Mouse (Mus musculus) left cerebral cortex, adult 2 months (tissue): ENCODE measurements around the gene Trpv4. TPM values are rescaled to one million over a fixed set of nuclear protein-coding genes. Genes with fewer than 3 reads are reported as not detected.

Experiments used
- DNase-seq, 2 experiments: peaks; one replicate each; pipeline ENCODE4 v3.0.0; 2021 to 2022; ENCODE audit warnings: low spot score in 2 of 2, mixed read lengths in 1 of 2; ENCODE audit errors: extremely low spot score in 1 of 2
- H3K27ac ChIP-seq: fragments of 200-600 bp; 2 replicates; pipeline ENCODE4 v1.8.1; 2022
- H3K4me3 ChIP-seq: fragments of 200-600 bp; 2 replicates; pipeline ENCODE4 v1.8.1; 2022
- CTCF ChIP-seq: fragments of 200-600 bp; IDR thresholded peaks from 2 replicates; pipeline ENCODE4 v1.8.1; 2022; ENCODE audit warnings: antibody characterized with exemption, mild to moderate bottlenecking, moderate library complexity
- intact Hi-C: fragments of 180-260 bp; cut with DNase I; formaldehyde crosslinking; loops from one replicate; pipeline ENCODE4 v1.15.1; 2025
- total RNA-seq, 2 experiments: library from RNA; stranded (reverse); gene quantifications; 2 replicates each; pipeline ENCODE4 v1.2.3; 2021

Gene Trpv4
- total RNA-seq, 2 experiments from 2014 or later: 1.8 to 2.2 TPM

DNA sequence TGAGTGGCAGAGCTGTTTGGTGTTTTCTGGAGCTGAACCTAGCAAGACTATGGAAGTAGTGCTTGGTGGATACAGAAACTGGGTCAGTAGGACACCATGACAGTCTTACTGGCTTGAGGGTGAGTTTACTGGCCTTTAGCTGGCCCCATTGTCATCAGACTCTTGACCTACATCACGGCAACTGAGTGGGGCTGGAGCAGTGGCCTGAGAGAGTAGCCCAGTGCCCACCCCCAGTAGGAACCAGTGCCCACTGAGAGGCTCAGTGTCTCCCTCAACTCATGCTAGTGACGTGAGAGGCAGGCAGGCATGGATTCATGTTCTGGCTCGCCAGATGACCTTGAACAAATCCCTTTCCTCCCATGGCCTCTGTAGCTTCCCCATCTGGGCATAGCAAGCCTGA is 75.2 kb downstream of the Trpv4 start:
- intact Hi-C loops: no loop called here
- no peak overlapping the region for H3K4me3 ChIP-seq
- no peak overlapping the region for H3K27ac ChIP-seq
- TF ChIP-seq CTCF: no peak
- DNase-seq: no peak

DNA sequence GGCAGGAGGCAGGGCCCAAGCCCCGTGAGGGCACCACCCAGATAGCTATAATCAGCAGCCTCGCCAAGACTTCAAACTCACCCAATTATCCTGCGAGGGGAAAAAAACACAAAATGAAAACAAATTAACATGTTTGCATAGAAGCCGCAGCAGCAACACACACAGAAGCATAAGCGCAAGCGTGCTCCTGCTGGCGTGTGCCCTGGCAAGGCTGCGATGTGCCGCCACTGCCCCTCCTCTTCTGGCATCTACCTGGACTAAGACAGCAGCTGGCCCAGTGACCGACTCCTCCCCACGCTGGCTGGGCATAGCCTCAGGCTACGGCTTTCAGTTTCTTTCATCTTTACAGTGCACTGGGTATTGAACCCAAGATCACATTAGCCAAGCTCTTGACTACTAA is 76.7 kb downstream of the Trpv4 start:
- intact Hi-C loops: no loop called here
- TF ChIP-seq CTCF: no peak
- Histone ChIP-seq H3K4me3 (no peak overlapping the region), H3K27ac (no peak overlapping the region)
- DNase-seq: no peak

DNA sequence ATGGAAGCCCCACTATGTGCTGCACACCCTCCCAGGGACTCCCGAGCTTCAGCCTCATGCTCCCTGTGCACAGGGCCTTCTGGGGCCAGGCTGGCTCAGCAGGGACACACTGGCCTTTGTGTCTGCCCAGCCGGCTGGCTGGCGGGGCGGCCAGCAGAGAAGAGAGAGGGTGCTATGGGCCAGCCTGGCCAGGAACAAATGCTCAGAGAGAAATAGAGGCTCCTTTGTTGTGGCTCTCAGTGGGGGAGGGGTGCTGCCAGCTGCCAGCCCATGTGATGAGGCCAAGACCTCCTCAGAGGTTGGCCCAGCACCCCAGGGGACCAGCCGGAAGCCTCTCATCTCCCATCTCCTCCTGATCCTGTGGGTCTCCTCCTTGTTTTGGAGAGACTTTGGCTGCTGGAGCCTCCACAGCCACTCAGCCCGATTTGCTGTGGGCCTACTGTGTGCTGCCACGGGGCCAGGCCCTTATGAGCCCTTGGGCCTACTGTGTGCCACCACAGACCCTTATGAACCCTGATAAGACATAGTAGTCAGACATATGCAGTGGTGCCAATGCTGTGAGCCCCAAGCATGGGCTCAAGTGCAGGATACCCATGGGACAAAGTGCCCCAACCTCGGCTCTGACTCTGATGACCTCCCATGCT is 78.4 kb downstream of the Trpv4 start:
- H3K27ac ChIP-seq: no peak overlapping the region
- peak in 1 of 2 experiments; percentile 65 for DNase-seq
- H3K4me3 ChIP-seq: no peak overlapping the region
- TF ChIP-seq CTCF: no peak
- intact Hi-C loops: no loop called here

DNA sequence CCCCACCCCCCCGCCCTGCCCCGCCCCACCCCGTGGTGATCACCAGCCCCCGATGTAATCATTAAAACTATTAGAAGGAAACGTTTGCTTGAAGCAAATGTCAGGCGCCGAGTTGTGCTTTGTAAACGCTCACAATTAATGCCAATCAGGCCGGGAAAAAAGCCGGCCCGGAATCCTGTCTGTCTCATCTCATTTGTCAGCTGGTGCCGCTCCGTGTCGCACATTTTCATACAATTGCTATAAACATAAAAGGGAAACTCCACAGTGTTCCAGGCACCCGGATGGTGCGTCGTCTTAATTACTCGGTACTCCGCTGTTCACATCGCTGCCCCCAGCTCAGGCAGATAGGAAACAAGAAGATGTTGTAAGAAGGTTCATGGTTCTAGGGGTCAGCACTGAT is 79.9 kb downstream of the Trpv4 start:
- Histone ChIP-seq H3K4me3 (no peak overlapping the region), H3K27ac (no peak overlapping the region)
- TF ChIP-seq CTCF: no peak
- no peak for DNase-seq
- intact Hi-C loops: no loop called here

DNA sequence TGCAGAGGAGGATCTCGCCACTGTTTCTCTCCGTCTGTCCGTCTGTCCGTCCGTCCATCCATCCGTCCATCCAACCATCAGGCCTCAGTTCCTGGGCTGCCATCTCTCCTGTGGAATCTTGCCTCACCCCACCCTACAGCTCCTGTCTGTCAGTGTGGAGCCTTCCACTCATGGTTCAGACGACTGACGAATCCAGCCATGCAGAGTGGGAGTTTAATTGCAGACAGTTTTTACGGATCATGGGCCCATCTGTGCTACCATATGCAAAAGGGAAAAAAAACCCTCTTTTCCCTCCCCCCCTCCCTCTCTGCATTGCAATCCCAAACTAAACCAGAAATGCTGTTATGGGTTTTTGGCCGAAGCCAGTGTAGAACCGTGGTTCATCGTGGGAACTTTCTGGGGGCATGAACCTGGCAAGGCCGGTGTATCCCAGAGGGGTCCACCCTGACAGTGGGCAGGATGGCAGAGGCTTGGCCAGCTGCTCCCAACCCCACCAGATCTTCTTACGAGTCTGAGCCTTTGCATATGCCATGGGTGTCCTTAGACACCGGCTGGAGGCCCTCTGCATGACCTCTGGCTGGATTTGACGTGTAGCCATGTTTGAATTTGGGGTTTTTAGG is 82.1 kb downstream of the Trpv4 start:
- no peak overlapping the region for H3K27ac ChIP-seq
- no peak overlapping the region for H3K4me3 ChIP-seq
- no peak for DNase-seq
- TF ChIP-seq CTCF: no peak
- intact Hi-C loops: no loop called here

DNA sequence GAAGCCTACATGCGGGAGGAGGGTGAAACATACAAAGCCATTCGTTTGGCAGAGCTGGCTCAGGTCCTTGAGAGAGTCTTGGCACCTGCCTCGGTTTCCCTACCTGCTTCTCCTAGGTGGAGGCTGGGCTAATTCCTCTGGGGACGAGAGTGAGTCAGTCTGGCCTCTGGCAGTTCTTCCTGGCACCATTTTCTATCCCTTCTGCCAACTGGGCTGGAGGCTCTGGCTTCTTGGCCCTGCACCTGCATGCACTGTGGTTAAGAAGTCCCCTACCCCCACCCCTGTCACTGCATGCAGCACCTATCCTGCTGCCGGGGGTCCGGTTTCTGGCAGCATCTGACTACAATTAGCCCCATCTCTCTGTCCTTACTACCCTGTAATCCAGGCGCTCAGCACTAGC is 82.7 kb downstream of the Trpv4 start:
- H3K27ac ChIP-seq: no peak overlapping the region; the same call in 1 of the 2 replicates
- DNase-seq: no peak
- no peak overlapping the region for H3K4me3 ChIP-seq
- no peak for TF ChIP-seq CTCF
- intact Hi-C loops: no loop called here

DNA sequence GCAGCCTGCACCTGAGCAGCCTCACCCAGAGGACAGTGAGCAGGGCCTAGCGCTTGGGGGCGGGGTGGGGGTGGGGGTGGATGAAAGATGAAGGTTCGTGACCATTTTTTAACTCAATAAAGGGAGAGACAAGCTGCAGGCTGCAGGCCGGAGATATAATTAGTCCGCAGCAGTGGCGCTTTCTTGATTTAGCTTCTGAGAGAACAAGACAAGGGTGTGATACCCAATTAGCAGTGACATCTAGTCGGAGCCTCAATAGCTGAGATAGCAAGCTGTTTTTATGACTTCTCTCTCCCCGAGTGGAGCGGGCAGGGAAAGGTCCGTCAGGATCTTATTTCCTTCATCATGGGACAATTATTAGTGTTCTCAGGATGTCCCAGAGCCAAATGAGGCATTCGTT is 83.2 kb downstream of the Trpv4 start:
- no peak for DNase-seq
- Histone ChIP-seq H3K4me3 (no peak overlapping the region), H3K27ac (no peak overlapping the region; the same call in 1 of the 2 replicates)
- intact Hi-C loops: no loop called here
- TF ChIP-seq CTCF: no peak

DNA sequence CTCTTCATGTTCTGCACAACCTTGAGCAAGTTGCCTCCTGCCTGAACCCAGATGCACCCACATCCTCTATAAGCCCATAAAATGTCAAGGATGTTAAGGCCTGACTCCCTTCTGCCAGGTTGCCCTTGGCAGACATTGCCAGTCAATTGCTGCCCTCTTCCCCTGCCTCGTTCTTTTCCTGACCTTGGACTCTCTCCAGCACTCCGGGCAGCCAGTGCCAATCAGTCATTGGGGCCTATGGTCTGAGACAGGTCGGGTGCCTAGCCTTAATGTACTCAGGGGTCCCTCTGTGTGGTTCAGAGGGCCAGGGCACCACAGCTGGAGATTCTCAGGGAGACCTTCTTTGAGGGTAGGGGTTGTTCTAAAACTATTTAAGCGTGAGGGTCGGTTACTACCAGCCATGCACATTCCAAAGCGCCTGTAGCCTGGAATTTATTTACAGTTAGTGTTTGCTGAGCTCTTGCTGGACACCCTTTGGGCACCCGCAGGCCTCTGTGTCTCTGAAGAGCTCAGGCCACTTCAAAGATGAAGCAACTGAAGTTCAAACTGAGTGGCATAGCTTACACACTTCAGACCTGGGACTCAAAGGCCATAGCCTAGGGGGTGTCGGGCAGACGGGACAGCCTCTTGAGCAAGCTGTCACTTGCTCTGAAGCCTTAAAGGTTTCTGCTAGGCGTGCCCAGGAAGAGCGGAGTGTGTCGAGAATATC is 84.1 kb downstream of the Trpv4 start:
- TF ChIP-seq CTCF: no peak
- no peak for DNase-seq
- no peak overlapping the region for H3K27ac ChIP-seq
- intact Hi-C loops: no loop called here
- no peak overlapping the region for H3K4me3 ChIP-seq

DNA sequence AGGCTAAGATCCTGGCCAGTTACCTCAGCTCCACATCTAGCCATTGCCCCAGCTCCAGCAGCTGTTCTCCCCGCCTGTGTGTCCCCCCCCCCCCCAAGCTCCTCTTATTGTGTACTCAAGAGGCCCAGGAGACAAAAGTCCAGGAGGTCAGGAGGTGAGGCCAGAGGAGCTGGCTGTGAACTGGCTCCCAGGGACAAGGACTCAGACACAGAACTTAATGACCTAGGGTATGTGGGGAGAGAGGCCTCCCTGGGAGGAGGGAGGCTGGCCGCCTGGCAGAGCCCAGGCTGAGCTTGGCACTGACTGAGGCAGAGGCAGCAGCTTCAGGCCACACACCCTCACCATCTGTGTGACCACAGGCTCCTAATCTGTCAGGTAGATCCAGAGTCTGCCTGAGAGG is 85.2 kb downstream of the Trpv4 start:
- no peak overlapping the region for H3K27ac ChIP-seq
- DNase-seq: no peak
- intact Hi-C loops: no loop called here
- TF ChIP-seq CTCF: no peak
- no peak overlapping the region for H3K4me3 ChIP-seq

Other genes starting within 250 kb of the Trpv4 start
- gene Mmab, start 214.4 kb downstream of the Trpv4 start, total RNA-seq: 10 to 100 TPM; 17.0 to 21.3 TPM
- gene Mvk, start 214.2 kb downstream of the Trpv4 start, total RNA-seq: 10 to 100 TPM; 26.1 to 30.8 TPM
- 1 to 10 TPM; 7.9 to 9.0 TPM for gene Fam222a, start 90.4 kb downstream of the Trpv4 start, total RNA-seq
- gene Gltp, start 32.6 kb upstream of the Trpv4 start, total RNA-seq: 10 to 100 TPM; 21.8 to 22.4 TPM
- 10 to 100 TPM; 13.9 to 15.6 TPM for gene Tchp, start 49.3 kb upstream of the Trpv4 start, total RNA-seq
- gene Ankrd13a, start 116.3 kb upstream of the Trpv4 start, total RNA-seq: 10 to 100 TPM; 31.0 to 38.8 TPM
- gene Git2, start 117.1 kb upstream of the Trpv4 start, total RNA-seq: 10 to 100 TPM; 42.7 to 43.7 TPM
- gene 1500011B03Rik, start 165.0 kb upstream of the Trpv4 start, total RNA-seq: 100 to 1,000 TPM; 144 to 161 TPM
- not detected for gene 4930519G04Rik, start 195.2 kb upstream of the Trpv4 start, total RNA-seq
- 1 to 10 TPM; 1.0 to 1.5 TPM for gene Gm9936, start 200.3 kb upstream of the Trpv4 start, total RNA-seq
- 1 to 10 TPM; 1.6 to 1.7 TPM for gene Oasl2, start 238.5 kb upstream of the Trpv4 start, total RNA-seq